Mouse (Mus musculus) heart, postnatal 0 days (tissue): ENCODE measurements around the gene Gtpbp1. TPM values are rescaled to one million over a fixed set of nuclear protein-coding genes. Genes with fewer than 3 reads are reported as not detected.

Experiments
- ATAC-seq: fragments of 200-750 bp; cut with Nextera tagmentation; 2 replicates; pipeline ENCODE4 v1.8.0; 2017; ENCODE audit warnings: low read depth, moderate number of reproducible peaks, moderate library complexity; ENCODE audit not compliant: insufficient read depth
- DNase-seq: peaks from one replicate; pipeline ENCODE4 v3.0.0-alpha.2; 2016; ENCODE audit warnings: low spot score
- H3K27ac ChIP-seq: fragments of 300-500 bp; sonication (generic); 2 replicates; pipeline ENCODE4 v1.5.1; 2014; ENCODE audit warnings: low read depth, mild to moderate bottlenecking
- H3K27me3 ChIP-seq: fragments of 300-500 bp; sonication (generic); 2 replicates; pipeline ENCODE4 v1.6.1; 2014; ENCODE audit warnings: low read length, mixed read lengths; ENCODE audit not compliant: control insufficient read depth, insufficient read depth
- H3K36me3 ChIP-seq: fragments of 300-500 bp; sonication (generic); replicated peaks from 2 replicates; pipeline ENCODE4 v1.6.1; 2014; ENCODE audit warnings: low read length, mixed read lengths; ENCODE audit not compliant: control insufficient read depth, insufficient read depth
- H3K4me1 ChIP-seq: fragments of 300-500 bp; sonication (generic); 2 replicates; pipeline ENCODE4 v1.6.1; 2014; ENCODE audit warnings: antibody characterized with exemption; ENCODE audit not compliant: control insufficient read depth, insufficient read depth
- H3K4me2 ChIP-seq: fragments of 300-500 bp; sonication (generic); 2 replicates; pipeline ENCODE4 v1.6.1; 2014; ENCODE audit warnings: low read depth, mild to moderate bottlenecking, low read length, moderate library complexity
- H3K4me3 ChIP-seq: fragments of 300-500 bp; sonication (generic); 2 replicates; pipeline ENCODE4 v1.5.1; 2014; ENCODE audit warnings: low read depth, low read length
- H3K9ac ChIP-seq: fragments of 300-500 bp; sonication (generic); replicated peaks from 2 replicates; pipeline ENCODE4 v1.6.1; 2014; ENCODE audit warnings: low read depth, low read length, mixed read lengths
- H3K9me3 ChIP-seq: fragments of 300-500 bp; sonication (generic); replicated peaks from 2 replicates; pipeline ENCODE4 v1.6.1; 2016; ENCODE audit warnings: low read length; ENCODE audit not compliant: control insufficient read depth
- CTCF ChIP-seq: IDR thresholded peaks from 2 replicates; pipeline ENCODE4 v1.5.1; 2016; ENCODE audit warnings: antibody characterized with exemption, control low read depth, low read depth
- EP300 ChIP-seq: IDR thresholded peaks from 2 replicates; pipeline ENCODE4 v1.6.1; 2016; ENCODE audit warnings: antibody characterized with exemption, low read depth
- WGBS: fragments of 180-500 bp; shearing (Covaris S2); extraction: QIAGEN DNeasy Blood & Tissue Kit; methylation state at CpG from one replicate; pipeline ENCODE4 v1.1.7; 2014; 5-methylcytosine and 5-hydroxymethylcytosine counted together
- polyA plus RNA-seq: library from polyadenylated mRNA; unstranded; fragments of >200 nt; fragmentation: Nextera tagmentation; extraction: Ambion mirVana; gene quantifications from 2 replicates; pipeline ENCODE4 v1.2.1, GENCODE M21; 2015
- total RNA-seq: library from RNA; depleted of rRNA; stranded (reverse); fragments of >200 nt; gene quantifications from 2 replicates; pipeline ENCODE4 v1.2.3, GENCODE M21; 2014; ENCODE audit warnings: low replicate concordance

Gtpbp1 gene
- total and polyA plus RNA-seq, 2 experiments from 2014 or later, result 20.6 to 39.9 TPM

GRCm38 (mm10) chr15:79725190-79725789 lies 34.6 kb downstream of the Gtpbp1 start:
- Histone ChIP-seq H3K9me3 (no peaks in the 10 kb centered on the region), H3K9ac (no peak overlapping the region), H3K27me3 (no peaks in the 10 kb centered on the region), H3K4me2 (no peak overlapping the region), H3K4me1 (no peaks in the 10 kb centered on the region), H3K4me3 (no peak overlapping the region), H3K27ac (no peak overlapping the region), H3K36me3 (peaks cover 74% of the 10 kb centered on the region)
- no peak for DNase-seq
- 85% methylated on average over 11 of the region's 11 CpGs for WGBS
- ATAC-seq, result no peak
- TF ChIP-seq EP300 (no peak), CTCF (no peak)

GRCm38 (mm10) chr15:79727840-79728239 lies 37.2 kb downstream of the Gtpbp1 start:
- H3K4me1 ChIP-seq, result no peaks in the 10 kb centered on the region
- no peak overlapping the region for H3K4me2 ChIP-seq
- H3K9me3 ChIP-seq, result no peaks in the 10 kb centered on the region
- no peaks in the 10 kb centered on the region for H3K27me3 ChIP-seq
- DNase-seq (no peak), ATAC-seq (no peak)
- no peak overlapping the region for H3K4me3 ChIP-seq
- H3K9ac ChIP-seq, result no peak overlapping the region
- TF ChIP-seq EP300, result no peak
- no peak for TF ChIP-seq CTCF
- no peak overlapping the region for H3K27ac ChIP-seq
- H3K36me3 ChIP-seq, result peaks cover 83% of the 10 kb centered on the region
- WGBS, result 91% methylated on average over 6 of the region's 6 CpGs

GRCm38 (mm10) chr15:79728311-79728710 lies 37.7 kb downstream of the Gtpbp1 start:
- DNase-seq (no peak), ATAC-seq (no peak)
- Histone ChIP-seq H3K4me2 (no peak overlapping the region), H3K27ac (no peak overlapping the region), H3K4me3 (no peak overlapping the region), H3K36me3 (peaks cover 88% of the 10 kb centered on the region), H3K27me3 (no peaks in the 10 kb centered on the region), H3K9ac (no peak overlapping the region), H3K4me1 (no peaks in the 10 kb centered on the region), H3K9me3 (no peaks in the 10 kb centered on the region)
- 70% methylated on average over 5 of the region's 5 CpGs for WGBS
- no peak for TF ChIP-seq CTCF
- TF ChIP-seq EP300, result no peak

GRCm38 (mm10) chr15:79728731-79729388 lies 38.2 kb downstream of the Gtpbp1 start:
- H3K9ac ChIP-seq, result no peak overlapping the region
- no peaks in the 10 kb centered on the region for H3K9me3 ChIP-seq
- H3K27ac ChIP-seq, result no peak overlapping the region
- WGBS, result 84% methylated on average over 10 of the region's 10 CpGs
- no peaks in the 10 kb centered on the region for H3K27me3 ChIP-seq
- TF ChIP-seq EP300, result no peak
- TF ChIP-seq CTCF, result no peak
- no peak overlapping the region for H3K4me2 ChIP-seq
- ATAC-seq (no peak), DNase-seq (no peak)
- H3K4me1 ChIP-seq, result peaks cover 1% of the 10 kb centered on the region; the same call in 1 of the 2 replicates
- no peak overlapping the region for H3K4me3 ChIP-seq
- peaks cover 93% of the 10 kb centered on the region for H3K36me3 ChIP-seq

GRCm38 (mm10) chr15:79731554-79731953 lies 40.9 kb downstream of the Gtpbp1 start:
- TF ChIP-seq EP300 (no peak), CTCF (no peak)
- DNase-seq (no peak), ATAC-seq (no peak)
- Histone ChIP-seq H3K36me3 (peaks cover 81% of the 10 kb centered on the region), H3K27me3 (no peaks in the 10 kb centered on the region), H3K9ac (no peak overlapping the region), H3K9me3 (no peaks in the 10 kb centered on the region), H3K4me3 (no peak overlapping the region), H3K4me2 (no peak overlapping the region), H3K4me1 (peaks cover 18% of the 10 kb centered on the region), H3K27ac (no peak overlapping the region)
- 86% methylated on average over 7 of the region's 7 CpGs for WGBS
